Mouse (Mus musculus) heart, embryonic 14.5 days (tissue): ENCODE measurements around the gene Mavs. TPM values are rescaled to one million over a fixed set of nuclear protein-coding genes. Genes with fewer than 3 reads are reported as not detected.

ENCODE experiments used
- ATAC-seq: fragments of 200-750 bp; cut with Nextera tagmentation; 2 replicates; pipeline ENCODE4 v1.8.0; 2017; ENCODE audit warnings: low read depth, moderate TSS enrichment; ENCODE audit not compliant: insufficient number of reproducible peaks, insufficient read depth, low FRiP score
- H3K27ac ChIP-seq, 2 experiments: fragments of 200-500 bp in 1 of 2; fragments of 300-500 bp in 1 of 2; sonication (generic) in 1 of 2; replicated peaks in 1 of 2; 2 replicates each; pipeline ENCODE4 v1.5.1; 2012 to 2014; ENCODE audit warnings: low read depth in 2 of 2, low read length in 2 of 2, control low read depth in 1 of 2, mild to moderate bottlenecking in 1 of 2, mixed read lengths in 1 of 2; ENCODE audit not compliant: control insufficient read depth in 1 of 2, insufficient read depth in 1 of 2
- H3K27me3 ChIP-seq: fragments of 300-500 bp; sonication (generic); 2 replicates; pipeline ENCODE4 v1.6.1; 2014; ENCODE audit warnings: mild to moderate bottlenecking, low read length, control low read depth; ENCODE audit not compliant: control insufficient read depth, insufficient read depth
- H3K36me3 ChIP-seq: fragments of 300-500 bp; sonication (generic); 2 replicates; pipeline ENCODE4 v1.6.1; 2014; ENCODE audit warnings: mild to moderate bottlenecking, control low read depth, low read length, mixed read lengths; ENCODE audit not compliant: control insufficient read depth, insufficient read depth
- H3K4me1 ChIP-seq, 2 experiments: fragments of 200-500 bp in 1 of 2; fragments of 300-500 bp in 1 of 2; sonication (generic) in 1 of 2; 2 replicates each; pipeline ENCODE4 v1.6.1; 2012 to 2014; ENCODE audit warnings: low read length in 2 of 2, control low read depth in 1 of 2, mixed read lengths in 1 of 2; ENCODE audit not compliant: control insufficient read depth in 2 of 2, insufficient read depth in 2 of 2
- H3K4me2 ChIP-seq: fragments of 300-500 bp; sonication (generic); 2 replicates; pipeline ENCODE4 v1.6.1; 2014; ENCODE audit warnings: mild to moderate bottlenecking, low read length
- H3K4me3 ChIP-seq, 2 experiments: fragments of 200-500 bp in 1 of 2; fragments of 300-500 bp in 1 of 2; sonication (generic) in 1 of 2; 2 replicates each; pipeline ENCODE4 v1.5.1; 2012 to 2014; ENCODE audit warnings: low read length in 2 of 2, mild to moderate bottlenecking in 2 of 2, control low read depth in 1 of 2, low read depth in 1 of 2, moderate library complexity in 1 of 2; ENCODE audit not compliant: control insufficient read depth in 1 of 2, insufficient read depth in 1 of 2
- H3K9ac ChIP-seq: fragments of 300-500 bp; sonication (generic); 2 replicates; pipeline ENCODE4 v1.6.1; 2014; ENCODE audit warnings: mild to moderate bottlenecking, low read length
- H3K9me3 ChIP-seq: fragments of 300-500 bp; sonication (generic); 2 replicates; pipeline ENCODE4 v1.6.1; 2016; ENCODE audit warnings: low read length, control low read depth; ENCODE audit not compliant: control insufficient read depth
- WGBS: fragments of 180-500 bp; shearing (Covaris S2); extraction: QIAGEN DNeasy Blood & Tissue Kit; methylation state at CpG from one replicate; pipeline ENCODE4 v1.1.7; 2014; 5-methylcytosine and 5-hydroxymethylcytosine counted together
- polyA plus RNA-seq: library from polyadenylated mRNA; unstranded; fragments of >200 nt; fragmentation: Nextera tagmentation; extraction: Ambion mirVana; gene quantifications from 2 replicates; pipeline ENCODE4 v1.2.1, GENCODE M21; 2014

Gene Mavs
- polyA plus RNA-seq, 1 experiment from 2014 or later: 20.0 TPM

DNA sequence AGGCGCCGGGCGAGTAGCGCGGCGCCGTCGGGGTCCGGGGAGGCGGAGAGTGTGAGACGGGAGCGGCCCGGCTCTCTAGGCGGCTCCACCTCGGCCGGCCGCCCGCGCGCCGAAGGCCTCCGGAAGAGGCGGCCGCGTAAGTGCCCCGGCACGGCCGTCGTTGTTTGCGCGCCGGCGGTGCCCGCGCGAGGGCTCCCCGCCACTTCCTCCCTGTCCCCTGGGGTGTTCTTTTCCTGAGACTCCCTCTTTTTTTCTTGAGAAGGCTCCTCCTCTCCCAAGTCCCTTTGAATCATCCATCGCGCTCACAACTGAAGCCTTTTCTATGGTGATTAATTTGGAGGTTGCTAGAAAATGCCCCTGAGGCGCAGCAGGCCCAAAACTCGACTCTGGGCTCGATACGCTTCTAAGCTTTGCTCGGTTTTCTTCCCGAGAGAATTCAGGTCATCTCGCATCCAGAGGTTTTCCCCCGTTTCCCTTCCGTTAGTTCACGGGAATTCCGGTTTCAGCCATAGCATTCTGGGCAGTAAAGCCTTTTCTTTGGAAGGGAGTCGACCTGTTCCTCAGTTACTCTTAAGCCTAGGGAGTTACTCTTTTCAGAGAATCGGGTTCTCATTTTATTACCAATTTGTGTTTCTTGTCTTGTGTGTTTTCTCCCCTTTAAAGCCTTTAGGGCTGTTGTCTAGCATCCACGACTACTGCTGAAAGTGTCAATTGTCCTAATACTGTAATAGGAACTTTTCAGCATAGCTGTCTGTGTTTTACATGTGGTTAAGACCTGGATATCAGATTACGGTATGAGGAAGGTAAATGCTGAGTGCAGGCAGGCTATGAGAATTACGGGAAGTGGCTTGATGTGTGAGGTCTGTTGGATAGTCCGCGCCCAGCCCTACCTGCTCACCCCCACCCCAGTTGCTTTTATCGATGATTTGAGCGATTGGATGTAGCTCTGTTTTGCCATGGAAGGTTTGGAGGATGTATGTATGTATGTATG is 29.1 kb downstream of the Mavs start:
- peak; percentile 68 for ATAC-seq
- Histone ChIP-seq H3K36me3 (peaks cover 4% of the 10 kb centered on the region; the same call in 1 of the 2 replicates), H3K9ac (peak overlapping the region; percentile 85), H3K27ac (peak overlapping the region; percentile 98 to 99), H3K9me3 (no peaks in the 10 kb centered on the region), H3K4me3 (peak overlapping the region; percentile 79 to 96), H3K27me3 (no peaks in the 10 kb centered on the region), H3K4me2 (peak overlapping the region; percentile 90), H3K4me1 (peaks cover 12 to 35% of the 10 kb centered on the region in 2 experiments)
- under 1% methylated on average over 56 of the region's 59 CpGs for WGBS

DNA sequence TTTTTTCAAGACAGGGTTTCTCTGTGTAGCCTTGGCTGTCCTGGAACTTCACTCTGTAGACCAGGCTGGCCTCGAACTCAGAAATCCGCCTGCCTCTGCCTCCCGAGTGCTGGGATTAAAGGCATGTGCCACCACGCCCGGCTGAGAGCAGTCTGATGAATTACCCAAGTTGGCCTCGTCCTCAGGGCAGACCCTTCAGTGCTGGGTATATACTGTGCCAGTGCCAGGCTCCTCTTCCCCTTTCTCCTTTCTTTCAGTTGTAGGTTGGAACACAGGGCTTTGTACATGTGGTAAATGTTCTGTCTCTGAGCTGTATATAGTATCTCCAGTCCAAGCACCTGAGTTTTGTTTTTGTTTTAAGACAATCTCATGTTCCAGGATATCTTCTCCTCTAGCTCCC is 30.2 kb downstream of the Mavs start:
- Histone ChIP-seq H3K4me2 (peak overlapping the region; percentile 90), H3K27ac (no peak overlapping the region), H3K9ac (peak overlapping the region; percentile 85; the same call in 1 of the 2 replicates), H3K27me3 (no peaks in the 10 kb centered on the region), H3K4me1 (peaks cover 12 to 35% of the 10 kb centered on the region in 2 experiments), H3K36me3 (peaks cover 4% of the 10 kb centered on the region; the same call in 1 of the 2 replicates), H3K9me3 (no peaks in the 10 kb centered on the region), H3K4me3 (peak overlapping the region in 1 of 2 experiments; percentile 79; a peak in 1 of 4 replicates)
- WGBS: 75% methylated on average over 6 of the region's 6 CpGs
- no peak for ATAC-seq

GRCm38 (mm10) chr2:131265056-131265455 is 31.2 kb downstream of the Mavs start:
- Histone ChIP-seq H3K4me2 (no peak overlapping the region), H3K9ac (no peak overlapping the region), H3K27ac (no peak overlapping the region), H3K36me3 (peaks cover 4% of the 10 kb centered on the region; the same call in 1 of the 2 replicates), H3K9me3 (no peaks in the 10 kb centered on the region), H3K27me3 (no peaks in the 10 kb centered on the region), H3K4me1 (peaks cover 12 to 33% of the 10 kb centered on the region in 2 experiments), H3K4me3 (no peak overlapping the region)
- ATAC-seq: no peak
- WGBS: 87% methylated on average over 2 of the region's 2 CpGs

DNA sequence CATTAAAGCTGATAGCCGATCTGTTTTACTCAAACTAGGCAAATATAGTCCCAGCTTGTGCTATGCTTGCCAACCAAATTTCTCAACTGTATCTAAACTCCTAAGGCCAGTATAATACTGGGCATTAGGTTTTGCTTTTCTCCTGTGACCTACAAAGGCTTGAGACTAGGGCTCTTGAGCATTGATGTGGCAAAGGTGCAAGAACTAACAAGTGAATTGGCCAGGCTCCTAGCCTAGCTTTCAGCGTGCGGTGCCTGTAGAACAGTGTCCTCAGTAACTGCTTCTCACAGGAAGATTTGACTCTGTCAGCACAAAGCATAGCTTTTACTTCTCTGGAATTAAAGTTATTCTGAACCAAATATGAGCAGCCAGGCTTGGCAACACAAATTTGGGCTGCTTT is 41.6 kb downstream of the Mavs start:
- WGBS: 91% methylated on average over 3 of the region's 3 CpGs
- Histone ChIP-seq H3K36me3 (peaks cover 65% of the 10 kb centered on the region), H3K4me1 (no peaks in the 10 kb centered on the region)

GRCm38 (mm10) chr2:131276722-131277121 is 42.9 kb downstream of the Mavs start:
- Histone ChIP-seq H3K9me3 (no peaks in the 10 kb centered on the region), H3K4me3 (no peak overlapping the region), H3K27me3 (no peaks in the 10 kb centered on the region), H3K9ac (no peak overlapping the region), H3K4me2 (no peak overlapping the region), H3K27ac (no peak overlapping the region), H3K4me1 (no peaks in the 10 kb centered on the region), H3K36me3 (peaks cover 77% of the 10 kb centered on the region)
- WGBS: 85% methylated on average over 5 of the region's 5 CpGs
- ATAC-seq: no peak

More for the DNA sequence above, 41.6 kb downstream of the Mavs start:
- no peak overlapping the region for H3K4me3 ChIP-seq
- H3K27ac ChIP-seq: no peak overlapping the region
- no peak overlapping the region for H3K4me2 ChIP-seq
- ATAC-seq: no peak
- H3K9ac ChIP-seq: no peak overlapping the region
- no peaks in the 10 kb centered on the region for H3K9me3 ChIP-seq
- H3K27me3 ChIP-seq: no peaks in the 10 kb centered on the region

DNA sequence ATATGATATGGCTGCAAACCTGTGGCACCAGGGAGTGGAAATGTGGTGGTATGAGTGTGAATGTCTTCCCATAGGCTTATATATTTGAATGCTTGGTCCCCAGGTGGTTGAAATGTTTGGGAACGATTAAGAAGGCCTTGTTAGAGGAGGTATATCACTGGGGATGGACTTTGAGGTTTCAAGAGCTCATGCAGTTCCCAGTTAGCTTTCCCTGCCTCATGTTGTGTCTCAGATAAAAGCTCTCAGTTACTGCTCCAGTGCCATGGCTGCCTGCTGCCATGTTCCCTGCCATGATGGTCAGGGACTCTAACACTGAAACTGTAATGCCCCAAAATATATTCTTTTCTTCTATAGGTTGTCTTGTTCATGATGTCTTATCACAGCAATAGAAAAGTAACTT is 47.7 kb downstream of the Mavs start:
- no peaks in the 10 kb centered on the region for H3K27me3 ChIP-seq
- no peak overlapping the region for H3K4me3 ChIP-seq
- 85% methylated on average over 1 of the region's 1 CpGs for WGBS
- no peak overlapping the region for H3K9ac ChIP-seq
- no peaks in the 10 kb centered on the region for H3K4me1 ChIP-seq
- H3K27ac ChIP-seq: no peak overlapping the region
- no peak overlapping the region for H3K4me2 ChIP-seq
- peaks cover 78% of the 10 kb centered on the region for H3K36me3 ChIP-seq
- no peak for ATAC-seq
- no peaks in the 10 kb centered on the region for H3K9me3 ChIP-seq

- no peak overlapping the region for H3K4me3 ChIP-seq
These were observed 52.4 kb downstream of the Mavs start for GRCm38 (mm10) chr2:131286276-131286675.

More at GRCm38 (mm10) chr2:131286276-131286675, 52.4 kb downstream of the Mavs start:
- peaks cover 71% of the 10 kb centered on the region for H3K36me3 ChIP-seq
- no peaks in the 10 kb centered on the region for H3K4me1 ChIP-seq
- H3K4me2 ChIP-seq: no peak overlapping the region
- H3K27ac ChIP-seq: no peak overlapping the region
- no peak overlapping the region for H3K9ac ChIP-seq
- H3K27me3 ChIP-seq: no peaks in the 10 kb centered on the region
- ATAC-seq: no peak
- no peaks in the 10 kb centered on the region for H3K9me3 ChIP-seq
- 94% methylated on average over 1 of the region's 1 CpGs for WGBS
